Mouse (Mus musculus) neural tube, embryonic 15.5 days (tissue): ENCODE measurements around the gene Klrb1a. TPM values are rescaled to one million over a fixed set of nuclear protein-coding genes. Genes with fewer than 3 reads are reported as not detected.

Experiments used
- ATAC-seq: fragments of 200-750 bp; cut with Nextera tagmentation; 2 replicates; pipeline ENCODE4 v1.8.0; 2017; ENCODE audit warnings: mild to moderate bottlenecking, moderate TSS enrichment, moderate library complexity; ENCODE audit not compliant: low FRiP score
- H3K27ac ChIP-seq: fragments of 300-500 bp; sonication (generic); replicated peaks from 2 replicates; pipeline ENCODE4 v1.5.1; 2015; ENCODE audit warnings: mild to moderate bottlenecking, inconsistent platforms
- H3K27me3 ChIP-seq: fragments of 300-500 bp; sonication (generic); replicated peaks from 2 replicates; pipeline ENCODE4 v1.6.1; 2015; ENCODE audit warnings: inconsistent platforms
- H3K36me3 ChIP-seq: fragments of 300-500 bp; sonication (generic); 2 replicates; pipeline ENCODE4 v1.6.1; 2015; ENCODE audit warnings: inconsistent platforms
- H3K4me1 ChIP-seq: fragments of 300-500 bp; sonication (generic); 2 replicates; pipeline ENCODE4 v1.6.1; 2015; ENCODE audit warnings: inconsistent platforms
- H3K4me2 ChIP-seq: fragments of 300-500 bp; sonication (generic); 2 replicates; pipeline ENCODE4 v1.6.1; 2015; ENCODE audit warnings: inconsistent platforms, mild to moderate bottlenecking, moderate library complexity
- H3K4me3 ChIP-seq: fragments of 300-500 bp; sonication (generic); replicated peaks from 2 replicates; pipeline ENCODE4 v1.5.1; 2015; ENCODE audit warnings: mild to moderate bottlenecking, inconsistent platforms
- H3K9ac ChIP-seq: fragments of 300-500 bp; sonication (generic); replicated peaks from 2 replicates; pipeline ENCODE4 v1.6.1; 2015; ENCODE audit warnings: mild to moderate bottlenecking, inconsistent platforms
- H3K9me3 ChIP-seq: fragments of 300-500 bp; sonication (generic); replicated peaks from 2 replicates; pipeline ENCODE4 v1.6.1; 2016; ENCODE audit warnings: inconsistent platforms
- WGBS: fragments of 180-500 bp; shearing (Covaris S2); methylation state at CpG from one replicate; pipeline ENCODE4 v1.1.7; 2015; ENCODE audit warnings: mixed read lengths; 5-methylcytosine and 5-hydroxymethylcytosine counted together
- polyA plus RNA-seq: library from polyadenylated mRNA; unstranded; fragments of >200 nt; fragmentation: Nextera tagmentation; extraction: Ambion mirVana; gene quantifications from 2 replicates; pipeline ENCODE4 v1.2.1, GENCODE M21; 2015

Gene Klrb1a
- polyA plus RNA-seq, 1 experiment from 2014 or later, result not detected

GRCm38 (mm10) chr6:128598256-128599047 is 24.9 kb downstream of the Klrb1a start:
- ATAC-seq, result no peak
- Histone ChIP-seq H3K36me3 (no peaks in the 10 kb centered on the region), H3K9me3 (no peaks in the 10 kb centered on the region), H3K4me1 (peaks cover 15% of the 10 kb centered on the region; the same call in 1 of the 2 replicates), H3K4me2 (no peak overlapping the region), H3K27ac (no peak overlapping the region), H3K27me3 (no peaks in the 10 kb centered on the region), H3K9ac (no peak overlapping the region), H3K4me3 (no peak overlapping the region)
- WGBS, result 72% methylated on average over 2 of the region's 2 CpGs

GRCm38 (mm10) chr6:128597121-128597522 is 26.2 kb downstream of the Klrb1a start:
- Histone ChIP-seq H3K27ac (peak overlapping the region; percentile 65), H3K4me2 (peak overlapping the region; percentile 49), H3K4me3 (peak overlapping the region; percentile 26), H3K27me3 (no peaks in the 10 kb centered on the region), H3K36me3 (no peaks in the 10 kb centered on the region), H3K9me3 (no peaks in the 10 kb centered on the region), H3K9ac (peak overlapping the region; percentile 21; the same call in 1 of the 2 replicates), H3K4me1 (peaks cover 9% of the 10 kb centered on the region; the same call in 1 of the 2 replicates)
- ATAC-seq, result peak; percentile 96
- 7% methylated on average over 9 of the region's 9 CpGs for WGBS

DNA sequence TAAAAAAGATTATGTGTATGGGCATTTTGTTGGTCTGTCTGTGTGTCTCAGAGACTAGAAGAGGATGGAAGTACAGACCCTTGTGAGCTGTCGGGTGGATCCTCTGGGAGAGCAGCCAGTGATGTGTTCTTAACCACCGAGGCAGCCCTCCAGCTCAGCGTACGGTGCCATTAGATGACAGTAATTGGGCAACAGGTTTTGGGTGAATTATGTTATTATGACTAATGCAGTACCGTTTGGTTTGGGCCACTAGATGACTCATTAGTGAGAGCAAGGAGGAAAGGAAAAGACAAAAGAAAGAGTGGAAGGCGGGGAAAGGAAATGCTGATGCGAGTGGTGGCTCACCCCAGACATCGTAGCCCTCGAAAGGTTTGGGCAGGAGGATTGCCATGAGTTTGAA is 28.7 kb downstream of the Klrb1a start:
- Histone ChIP-seq H3K27me3 (no peaks in the 10 kb centered on the region), H3K9me3 (no peaks in the 10 kb centered on the region), H3K4me1 (peaks cover 8% of the 10 kb centered on the region; the same call in 1 of the 2 replicates), H3K36me3 (no peaks in the 10 kb centered on the region), H3K4me2 (no peak overlapping the region), H3K4me3 (no peak overlapping the region), H3K27ac (no peak overlapping the region), H3K9ac (no peak overlapping the region)
- WGBS, result 93% methylated on average over 9 of the region's 9 CpGs
- ATAC-seq, result no peak

DNA sequence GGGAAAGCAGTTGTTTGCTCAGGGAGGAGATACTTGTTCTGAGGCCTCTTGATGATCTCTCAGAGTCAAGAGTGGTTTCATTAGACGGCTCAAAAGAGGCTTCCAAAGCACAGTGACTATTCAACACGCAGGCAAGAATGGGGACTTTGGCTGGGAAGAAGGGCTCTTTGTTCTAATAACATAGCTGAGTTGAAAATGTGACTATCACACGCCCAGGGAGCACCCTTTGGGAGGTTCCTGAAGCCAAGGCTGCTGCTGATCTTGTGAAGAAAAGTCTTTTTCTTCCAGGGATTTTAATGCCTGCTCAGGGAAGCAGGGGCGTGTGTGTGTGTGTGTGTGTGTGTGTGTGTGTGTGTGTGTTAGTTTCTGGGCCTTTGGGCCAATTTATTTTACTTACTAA is 33.9 kb downstream of the Klrb1a start:
- Histone ChIP-seq H3K9me3 (no peaks in the 10 kb centered on the region), H3K4me2 (no peak overlapping the region), H3K4me1 (no peaks in the 10 kb centered on the region), H3K9ac (no peak overlapping the region), H3K36me3 (no peaks in the 10 kb centered on the region), H3K4me3 (no peak overlapping the region), H3K27ac (no peak overlapping the region), H3K27me3 (no peaks in the 10 kb centered on the region)
- no peak for ATAC-seq
- 54% methylated on average over 4 of the region's 4 CpGs for WGBS

DNA sequence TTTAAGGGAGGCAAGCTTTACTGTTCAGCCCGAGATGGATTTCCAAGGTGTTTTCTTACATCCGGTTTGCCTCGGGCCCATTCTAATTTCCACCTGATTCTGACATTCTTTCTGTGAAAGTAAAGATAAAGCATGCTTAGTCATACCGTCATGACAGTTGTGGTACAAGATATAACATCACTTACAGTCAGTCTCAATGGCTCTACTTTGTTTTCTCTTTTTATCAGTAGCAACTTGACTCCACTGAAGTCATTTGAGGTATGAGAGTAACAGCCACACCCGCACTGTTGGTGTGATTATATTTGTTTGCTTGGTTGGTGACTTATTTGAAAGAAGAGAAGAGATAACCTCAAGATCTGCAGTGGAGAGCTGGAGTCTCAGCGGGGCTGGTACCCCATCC is 35.7 kb downstream of the Klrb1a start:
- Histone ChIP-seq H3K36me3 (no peaks in the 10 kb centered on the region), H3K4me3 (no peak overlapping the region), H3K4me2 (no peak overlapping the region), H3K9me3 (no peaks in the 10 kb centered on the region), H3K27me3 (no peaks in the 10 kb centered on the region), H3K9ac (no peak overlapping the region), H3K4me1 (no peaks in the 10 kb centered on the region), H3K27ac (no peak overlapping the region)
- no peak for ATAC-seq
- WGBS, result 90% methylated on average over 6 of the region's 6 CpGs

- H3K4me1 ChIP-seq, result no peaks in the 10 kb centered on the region
- H3K27me3 ChIP-seq, result no peaks in the 10 kb centered on the region
- no peaks in the 10 kb centered on the region for H3K36me3 ChIP-seq
- H3K27ac ChIP-seq, result no peak overlapping the region
- no peak overlapping the region for H3K9ac ChIP-seq
- no peak overlapping the region for H3K4me2 ChIP-seq
- H3K9me3 ChIP-seq, result no peaks in the 10 kb centered on the region
- no peak overlapping the region for H3K4me3 ChIP-seq
- ATAC-seq, result no peak
- WGBS, result 63% methylated on average over 11 of the region's 11 CpGs
Observed at GRCm38 (mm10) chr6:128585642-128586245, 37.6 kb downstream of the Klrb1a start.

- no peak overlapping the region for H3K4me2 ChIP-seq
- no peaks in the 10 kb centered on the region for H3K4me1 ChIP-seq
- WGBS, result 26% methylated on average over 10 of the region's 10 CpGs
- no peaks in the 10 kb centered on the region for H3K27me3 ChIP-seq
- H3K9ac ChIP-seq, result no peak overlapping the region
- ATAC-seq, result no peak
- no peaks in the 10 kb centered on the region for H3K36me3 ChIP-seq
- H3K9me3 ChIP-seq, result no peaks in the 10 kb centered on the region
- H3K4me3 ChIP-seq, result no peak overlapping the region
- no peak overlapping the region for H3K27ac ChIP-seq
Observed at GRCm38 (mm10) chr6:128584070-128584660, 39.2 kb downstream of the Klrb1a start.

GRCm38 (mm10) chr6:128581508-128581907 is 41.8 kb downstream of the Klrb1a start, which contains the start of gene A2ml1:
Gene A2ml1, minus strand, starts transcription at chr6:128581608.
- H3K36me3 ChIP-seq, result no peaks in the 10 kb centered on the region
- no peak within 1 kb of the TSS for H3K9ac ChIP-seq
- ATAC-seq, result no peak
- no peaks in the 10 kb centered on the region for H3K27me3 ChIP-seq
- no peak within 1 kb of the TSS for H3K4me2 ChIP-seq
- no peaks in the 10 kb centered on the region for H3K9me3 ChIP-seq
- H3K27ac ChIP-seq, result no peak within 1 kb of the TSS
- WGBS, result 84% methylated on average over 11 of the region's 11 CpGs
- no peak within 1 kb of the TSS for H3K4me3 ChIP-seq
- no peaks in the 10 kb centered on the region for H3K4me1 ChIP-seq

DNA sequence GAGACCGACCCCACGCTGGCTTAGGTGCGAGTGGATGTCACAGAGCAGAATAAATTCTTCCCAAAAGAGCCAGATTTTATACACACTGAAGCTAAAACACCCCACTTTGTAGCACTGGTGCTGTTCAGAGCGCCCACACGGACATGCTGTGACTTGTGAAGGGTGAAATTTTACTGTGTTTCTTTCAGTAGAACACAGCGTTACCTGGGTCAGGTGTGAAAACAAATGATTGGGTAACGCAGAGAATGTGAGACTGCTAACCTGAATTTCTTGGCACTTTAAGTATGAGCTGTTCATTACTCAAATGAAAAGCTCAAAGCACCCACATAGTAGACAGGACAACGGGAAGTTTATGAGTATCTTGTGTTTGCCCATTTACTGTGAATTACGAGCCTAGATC is 46.0 kb downstream of the Klrb1a start:
- Histone ChIP-seq H3K4me3 (no peak overlapping the region), H3K36me3 (no peaks in the 10 kb centered on the region), H3K9ac (no peak overlapping the region), H3K9me3 (no peaks in the 10 kb centered on the region), H3K4me1 (no peaks in the 10 kb centered on the region), H3K27me3 (no peaks in the 10 kb centered on the region), H3K4me2 (no peak overlapping the region), H3K27ac (no peak overlapping the region)
- 88% methylated on average over 9 of the region's 9 CpGs for WGBS
- ATAC-seq, result no peak

- ATAC-seq, result no peak
- no peak overlapping the region for H3K27ac ChIP-seq
- H3K4me3 ChIP-seq, result no peak overlapping the region
- H3K36me3 ChIP-seq, result no peaks in the 10 kb centered on the region
- H3K27me3 ChIP-seq, result no peaks in the 10 kb centered on the region
- H3K4me2 ChIP-seq, result no peak overlapping the region
- no peaks in the 10 kb centered on the region for H3K9me3 ChIP-seq
- H3K4me1 ChIP-seq, result no peaks in the 10 kb centered on the region
- H3K9ac ChIP-seq, result no peak overlapping the region
- WGBS, result 95% methylated on average over 11 of the region's 11 CpGs
Observed at GRCm38 (mm10) chr6:128566589-128566988, 56.7 kb downstream of the Klrb1a start.
